Mouse (Mus musculus): ENCODE data around the gene Gtf2i. TPM values are rescaled to one million over a fixed set of nuclear protein-coding genes. Genes with fewer than 3 reads are reported as not detected.
A peak's percentile ranks its signal among the peaks of the same experiment; 100 is the strongest.

Gene Gtf2i
- polyA plus RNA-seq, 1 experiment from 2014 or later = 220 TPM

- Histone ChIP-seq H3K36me3 (peaks cover 97% of the 10 kb centered on the region), H3K4me3 (no peak overlapping the region), H3K27ac (replicated peaks) (no peak overlapping the region), H3K9ac (replicated peaks) (no peak overlapping the region), H3K4me2 (replicated peaks) (no peak overlapping the region), H3K27me3 (no peaks in the 10 kb centered on the region), H3K9me3 (no peaks in the 10 kb centered on the region), H3K4me1 (no peaks in the 10 kb centered on the region)
- ATAC-seq (ENCODE audit: low FRiP score, low read depth) = no peak
- 93% methylated on average over 4 of the region's 4 CpGs for WGBS
Observed at GRCm38 (mm10) chr5:134251083-134251482, 63.5 kb downstream of the Gtf2i start.

- Histone ChIP-seq H3K27ac (replicated peaks) (no peak overlapping the region), H3K9me3 (no peaks in the 10 kb centered on the region), H3K27me3 (no peaks in the 10 kb centered on the region), H3K36me3 (peaks cover 97% of the 10 kb centered on the region), H3K4me2 (replicated peaks) (no peak overlapping the region), H3K4me1 (no peaks in the 10 kb centered on the region), H3K4me3 (no peak overlapping the region), H3K9ac (replicated peaks) (no peak overlapping the region)
- WGBS = 94% methylated on average over 3 of the region's 3 CpGs
- no peak for ATAC-seq (ENCODE audit: low FRiP score, low read depth)
Observed at GRCm38 (mm10) chr5:134250601-134251000, 64.0 kb downstream of the Gtf2i start.

- no peak for ATAC-seq (ENCODE audit: low FRiP score, low read depth)
- Histone ChIP-seq H3K27me3 (no peaks in the 10 kb centered on the region), H3K4me3 (no peak overlapping the region), H3K4me2 (replicated peaks) (no peak overlapping the region), H3K36me3 (peaks cover 97% of the 10 kb centered on the region), H3K4me1 (no peaks in the 10 kb centered on the region), H3K9ac (replicated peaks) (no peak overlapping the region), H3K27ac (replicated peaks) (no peak overlapping the region), H3K9me3 (no peaks in the 10 kb centered on the region)
- 97% methylated on average over 8 of the region's 8 CpGs for WGBS
Observed at GRCm38 (mm10) chr5:134249245-134249649, 65.3 kb downstream of the Gtf2i start.

GRCm38 (mm10) chr5:134248608-134249244, 65.8 kb downstream of the Gtf2i start:
- no peak overlapping the region; the same call in 1 of the 2 replicates for H3K27ac ChIP-seq (replicated peaks)
- ATAC-seq (ENCODE audit: low FRiP score, low read depth) = no peak

GRCm38 (mm10) chr5:134246146-134246545, 68.4 kb downstream of the Gtf2i start:
- H3K27me3 ChIP-seq = no peaks in the 10 kb centered on the region
- WGBS = 92% methylated on average over 5 of the region's 5 CpGs
- no peak overlapping the region for H3K27ac ChIP-seq (replicated peaks)
- no peaks in the 10 kb centered on the region for H3K9me3 ChIP-seq
- H3K4me2 ChIP-seq (replicated peaks) = no peak overlapping the region
- no peaks in the 10 kb centered on the region for H3K4me1 ChIP-seq
- no peak overlapping the region for H3K9ac ChIP-seq (replicated peaks)
- H3K36me3 ChIP-seq = peaks cover 97% of the 10 kb centered on the region
- no peak for ATAC-seq (ENCODE audit: low FRiP score, low read depth)
- H3K4me3 ChIP-seq = no peak overlapping the region

More at GRCm38 (mm10) chr5:134248608-134249244, 65.8 kb downstream of the Gtf2i start:
- Histone ChIP-seq H3K27me3 (no peaks in the 10 kb centered on the region), H3K4me3 (no peak overlapping the region), H3K36me3 (peaks cover 97% of the 10 kb centered on the region), H3K9ac (replicated peaks) (no peak overlapping the region), H3K9me3 (no peaks in the 10 kb centered on the region), H3K4me2 (replicated peaks) (no peak overlapping the region), H3K4me1 (no peaks in the 10 kb centered on the region)
- WGBS = 92% methylated on average over 14 of the region's 14 CpGs

- no peak overlapping the region for H3K4me2 ChIP-seq (replicated peaks)
- no peak overlapping the region for H3K27ac ChIP-seq (replicated peaks)
- no peak overlapping the region for H3K9ac ChIP-seq (replicated peaks)
- no peaks in the 10 kb centered on the region for H3K9me3 ChIP-seq
- no peak for ATAC-seq (ENCODE audit: low FRiP score, low read depth)
- no peaks in the 10 kb centered on the region for H3K27me3 ChIP-seq
- 97% methylated on average over 5 of the region's 5 CpGs for WGBS
- H3K36me3 ChIP-seq = peaks cover 100% of the 10 kb centered on the region
- no peaks in the 10 kb centered on the region for H3K4me1 ChIP-seq
- no peak overlapping the region for H3K4me3 ChIP-seq
Observed at GRCm38 (mm10) chr5:134244890-134245289, 69.7 kb downstream of the Gtf2i start.

- WGBS = 94% methylated on average over 26 of the region's 26 CpGs
- Histone ChIP-seq H3K4me2 (replicated peaks) (no peak overlapping the region), H3K36me3 (peaks cover 100% of the 10 kb centered on the region), H3K9ac (replicated peaks) (no peak overlapping the region), H3K27me3 (no peaks in the 10 kb centered on the region), H3K9me3 (no peaks in the 10 kb centered on the region), H3K27ac (replicated peaks) (no peak overlapping the region), H3K4me1 (peaks cover 8% of the 10 kb centered on the region), H3K4me3 (no peak overlapping the region)
- ATAC-seq (ENCODE audit: low FRiP score, low read depth) = no peak
Observed at GRCm38 (mm10) chr5:134243661-134244436, 70.7 kb downstream of the Gtf2i start.

- ATAC-seq (ENCODE audit: low FRiP score, low read depth) = no peak
- Histone ChIP-seq H3K4me1 (peaks cover 20% of the 10 kb centered on the region), H3K4me3 (no peak overlapping the region), H3K9ac (replicated peaks) (no peak overlapping the region), H3K36me3 (peaks cover 99% of the 10 kb centered on the region), H3K4me2 (replicated peaks) (no peak overlapping the region), H3K27me3 (no peaks in the 10 kb centered on the region), H3K9me3 (no peaks in the 10 kb centered on the region), H3K27ac (replicated peaks) (no peak overlapping the region)
- WGBS = 84% methylated on average over 5 of the region's 5 CpGs
Observed at GRCm38 (mm10) chr5:134241831-134242230, 72.7 kb downstream of the Gtf2i start.

- H3K27me3 ChIP-seq = no peaks in the 10 kb centered on the region
- H3K4me3 ChIP-seq = no peak overlapping the region
- ATAC-seq (ENCODE audit: low FRiP score, low read depth) = peak; percentile 90
- peak overlapping the region; percentile 32; the same call in 1 of the 2 replicates for H3K9ac ChIP-seq (replicated peaks)
- peak overlapping the region; percentile 84 for H3K27ac ChIP-seq (replicated peaks)
- H3K36me3 ChIP-seq = peaks cover 78% of the 10 kb centered on the region
- peaks cover 38% of the 10 kb centered on the region for H3K4me1 ChIP-seq
- H3K9me3 ChIP-seq = no peaks in the 10 kb centered on the region
- H3K4me2 ChIP-seq (replicated peaks) = no peak overlapping the region
- 35% methylated on average over 28 of the region's 28 CpGs for WGBS
Observed at GRCm38 (mm10) chr5:134237936-134238760, 76.4 kb downstream of the Gtf2i start.

- Histone ChIP-seq H3K9me3 (no peaks in the 10 kb centered on the region), H3K4me1 (peaks cover 38% of the 10 kb centered on the region), H3K4me3 (no peak overlapping the region), H3K36me3 (peaks cover 71% of the 10 kb centered on the region), H3K9ac (replicated peaks) (no peak overlapping the region), H3K27ac (replicated peaks) (peak overlapping the region; percentile 84; the same call in 1 of the 2 replicates), H3K27me3 (no peaks in the 10 kb centered on the region), H3K4me2 (replicated peaks) (no peak overlapping the region)
- ATAC-seq (ENCODE audit: low FRiP score, low read depth) = no peak
- 92% methylated on average over 11 of the region's 11 CpGs for WGBS
Observed at GRCm38 (mm10) chr5:134237508-134237907, 77.1 kb downstream of the Gtf2i start.

- H3K4me3 ChIP-seq = no peak overlapping the region
- no peak for ATAC-seq (ENCODE audit: low FRiP score, low read depth)
- peaks cover 38% of the 10 kb centered on the region for H3K4me1 ChIP-seq
- H3K36me3 ChIP-seq = peaks cover 64% of the 10 kb centered on the region
- H3K9me3 ChIP-seq = no peaks in the 10 kb centered on the region
- no peaks in the 10 kb centered on the region for H3K27me3 ChIP-seq
- 89% methylated on average over 6 of the region's 6 CpGs for WGBS
- no peak overlapping the region for H3K4me2 ChIP-seq (replicated peaks)
- H3K9ac ChIP-seq (replicated peaks) = no peak overlapping the region
- H3K27ac ChIP-seq (replicated peaks) = 0 out of 2 replicates have a peak overlapping the region, but pooled peaks have one; percentile 3
Observed at GRCm38 (mm10) chr5:134236796-134237195, 77.8 kb downstream of the Gtf2i start.

GRCm38 (mm10) chr5:134236241-134236640, 78.3 kb downstream of the Gtf2i start:
- no peak for ATAC-seq (ENCODE audit: low FRiP score, low read depth)
- peaks cover 59% of the 10 kb centered on the region for H3K36me3 ChIP-seq
- H3K4me3 ChIP-seq = no peak overlapping the region
- peaks cover 38% of the 10 kb centered on the region for H3K4me1 ChIP-seq
- no peak overlapping the region for H3K4me2 ChIP-seq (replicated peaks)
- no peaks in the 10 kb centered on the region for H3K27me3 ChIP-seq
- H3K27ac ChIP-seq (replicated peaks) = 0 out of 2 replicates have a peak overlapping the region, but pooled peaks have one; percentile 3
- no peaks in the 10 kb centered on the region for H3K9me3 ChIP-seq
- WGBS = 88% methylated on average over 3 of the region's 3 CpGs
- no peak overlapping the region for H3K9ac ChIP-seq (replicated peaks)

All from midbrain, embryonic 12.5 days (tissue).